Mouse (Mus musculus): ENCODE data around the gene Il27ra. TPM values are rescaled to one million over a fixed set of nuclear protein-coding genes. Genes with fewer than 3 reads are reported as not detected.
A peak's percentile ranks its signal among the peaks of the same experiment; 100 is the strongest.
"Not testable (repeated sequence)": the region's sequence is repeated elsewhere in the genome, so short reads cannot be mapped to it uniquely, and the experiment has no call there.

The Il27ra gene
- polyA plus RNA-seq, 1 experiment from 2014 or later, result 0.19 TPM

- peaks cover 77% of the 10 kb centered on the region for H3K36me3 ChIP-seq (ENCODE audit: control insufficient read depth, insufficient read depth, low read length)
- DNase-seq (ENCODE audit: low spot score); H3K27ac ChIP-seq (ENCODE audit: low read depth, low read length); H3K9me3 ChIP-seq (replicated peaks; ENCODE audit: control insufficient read depth, low read length); H3K27me3 ChIP-seq (replicated peaks; ENCODE audit: control insufficient read depth, insufficient read depth, low read length); H3K4me2 ChIP-seq (ENCODE audit: low read length); ATAC-seq; H3K4me1 ChIP-seq (ENCODE audit: control insufficient read depth, insufficient read depth, low read length); H3K4me3 ChIP-seq (ENCODE audit: low read depth, low read length); H3K9ac ChIP-seq (ENCODE audit: low read length): not testable (repeated sequence)
- 99% methylated on average over 2 of the region's 2 CpGs for WGBS
Observed at GRCm38 (mm10) chr8:83983222-83983621, 59.2 kb downstream of the Il27ra start.

GRCm38 (mm10) chr8:83982449-83982848 is 59.9 kb downstream of the Il27ra start:
- Histone ChIP-seq H3K4me2 (ENCODE audit: low read length) (no peak overlapping the region), H3K9ac (ENCODE audit: low read length) (no peak overlapping the region), H3K36me3 (ENCODE audit: control insufficient read depth, insufficient read depth, low read length) (peaks cover 70% of the 10 kb centered on the region), H3K9me3 (replicated peaks; ENCODE audit: control insufficient read depth, low read length) (no peaks in the 10 kb centered on the region), H3K4me3 (ENCODE audit: low read depth, low read length) (no peak overlapping the region), H3K4me1 (ENCODE audit: control insufficient read depth, insufficient read depth, low read length) (peaks cover 2% of the 10 kb centered on the region; the same call in 1 of the 2 replicates), H3K27me3 (replicated peaks; ENCODE audit: control insufficient read depth, insufficient read depth, low read length) (no peaks in the 10 kb centered on the region), H3K27ac (ENCODE audit: low read depth, low read length) (no peak overlapping the region)
- 89% methylated on average over 4 of the region's 4 CpGs for WGBS
- no peak for ATAC-seq
- no peak for DNase-seq (ENCODE audit: low spot score)

GRCm38 (mm10) chr8:83981533-83981932 is 60.9 kb downstream of the Il27ra start:
- peaks cover 61% of the 10 kb centered on the region for H3K36me3 ChIP-seq (ENCODE audit: control insufficient read depth, insufficient read depth, low read length)
- no peak overlapping the region for H3K27ac ChIP-seq (ENCODE audit: low read depth, low read length)
- no peak overlapping the region for H3K9ac ChIP-seq (ENCODE audit: low read length)
- DNase-seq (ENCODE audit: low spot score), result no peak
- H3K4me3 ChIP-seq (ENCODE audit: low read depth, low read length), result no peak overlapping the region
- H3K4me1 ChIP-seq (ENCODE audit: control insufficient read depth, insufficient read depth, low read length), result peaks cover 7% of the 10 kb centered on the region; the same call in 1 of the 2 replicates
- H3K27me3 ChIP-seq (replicated peaks; ENCODE audit: control insufficient read depth, insufficient read depth, low read length), result no peaks in the 10 kb centered on the region
- no peak overlapping the region for H3K4me2 ChIP-seq (ENCODE audit: low read length)
- ATAC-seq, result no peak
- 92% methylated on average over 7 of the region's 7 CpGs for WGBS
- H3K9me3 ChIP-seq (replicated peaks; ENCODE audit: control insufficient read depth, low read length), result no peaks in the 10 kb centered on the region

GRCm38 (mm10) chr8:83980845-83981244 is 61.5 kb downstream of the Il27ra start:
- H3K4me1 ChIP-seq (ENCODE audit: control insufficient read depth, insufficient read depth, low read length), result peaks cover 7% of the 10 kb centered on the region; the same call in 1 of the 2 replicates
- WGBS, result 80% methylated on average over 8 of the region's 8 CpGs
- DNase-seq (ENCODE audit: low spot score) (no peak), ATAC-seq (no peak)
- no peaks in the 10 kb centered on the region for H3K27me3 ChIP-seq (replicated peaks; ENCODE audit: control insufficient read depth, insufficient read depth, low read length)
- peaks cover 54% of the 10 kb centered on the region for H3K36me3 ChIP-seq (ENCODE audit: control insufficient read depth, insufficient read depth, low read length)
- H3K4me3 ChIP-seq (ENCODE audit: low read depth, low read length), result no peak overlapping the region
- no peak overlapping the region for H3K9ac ChIP-seq (ENCODE audit: low read length)
- no peak overlapping the region for H3K4me2 ChIP-seq (ENCODE audit: low read length)
- no peaks in the 10 kb centered on the region for H3K9me3 ChIP-seq (replicated peaks; ENCODE audit: control insufficient read depth, low read length)
- no peak overlapping the region for H3K27ac ChIP-seq (ENCODE audit: low read depth, low read length)

MicroRNA genes within 50 kb of the gene (microRNA counts, 519-probe panel; counts per million panel counts)
- microRNA mmu-miR-1199, result not detected
- microRNA mmu-miR-709, result 3,679 counts per million, percentile 38 among the panel's probes with 10 or more counts

Small RNA genes lying within 50 kb of the gene (microRNA-seq; reads per million reads assigned to microRNA genes)
- gene Mir1199 (not detected), gene Mir709 (not detected), gene Mir8111 (2.0 reads per million, percentile 10 among the genes with 10 or more reads in this experiment)

Other genes with a start within 250 kb of the Il27ra start
- 44.4 and 50.9 TPM in 2 replicates for gene Adgrl1, start 142.5 kb downstream of the Il27ra start, polyA plus RNA-seq (2014; fragmentation: Nextera tagmentation; extraction: Ambion mirVana)
- gene Gm10644, start 87.4 kb downstream of the Il27ra start, polyA plus RNA-seq (2014; fragmentation: Nextera tagmentation; extraction: Ambion mirVana), result 0.61 and 0.93 TPM in 2 replicates
- 23.8 and 31.6 TPM in 2 replicates for gene Asf1b, start 87.1 kb downstream of the Il27ra start, polyA plus RNA-seq (2014; fragmentation: Nextera tagmentation; extraction: Ambion mirVana)
- gene Prkaca, start 69.6 kb downstream of the Il27ra start, polyA plus RNA-seq (2014; fragmentation: Nextera tagmentation; extraction: Ambion mirVana), result 117 and 132 TPM in 2 replicates
- 12.9 and 14.4 TPM in 2 replicates for gene Samd1, start 44.9 kb downstream of the Il27ra start, polyA plus RNA-seq (2014; fragmentation: Nextera tagmentation; extraction: Ambion mirVana)
- gene 1700067K01Rik, start 41.1 kb downstream of the Il27ra start, polyA plus RNA-seq (2014; fragmentation: Nextera tagmentation; extraction: Ambion mirVana), result 0.77 and 1.3 TPM in 2 replicates
- gene 2210011C24Rik, start 30.4 kb downstream of the Il27ra start, polyA plus RNA-seq (2014; fragmentation: Nextera tagmentation; extraction: Ambion mirVana), result not detected in 2 replicates
- 0.33 and 0.53 TPM in 2 replicates for gene Palm3, start 21.1 kb downstream of the Il27ra start, polyA plus RNA-seq (2014; fragmentation: Nextera tagmentation; extraction: Ambion mirVana)
- not detected in 2 replicates for gene Rln3, start 2.4 kb upstream of the Il27ra start, polyA plus RNA-seq (2014; fragmentation: Nextera tagmentation; extraction: Ambion mirVana)
- gene Gm10643, start 22.5 kb upstream of the Il27ra start, polyA plus RNA-seq (2014; fragmentation: Nextera tagmentation; extraction: Ambion mirVana), result 1.3 and 1.5 TPM in 2 replicates
- 6.8 and 8.7 TPM in 2 replicates for gene Rfx1, start 24.2 kb upstream of the Il27ra start, polyA plus RNA-seq (2014; fragmentation: Nextera tagmentation; extraction: Ambion mirVana)
- gene Dcaf15, start 62.2 kb upstream of the Il27ra start, polyA plus RNA-seq (2014; fragmentation: Nextera tagmentation; extraction: Ambion mirVana), result 15.8 and 17.8 TPM in 2 replicates
- 0.22 and 0.23 TPM in 2 replicates for gene Podnl1, start 83.4 kb upstream of the Il27ra start, polyA plus RNA-seq (2014; fragmentation: Nextera tagmentation; extraction: Ambion mirVana)
- 14.7 and 21.7 TPM in 2 replicates for gene Cc2d1a, start 105.3 kb upstream of the Il27ra start, polyA plus RNA-seq (2014; fragmentation: Nextera tagmentation; extraction: Ambion mirVana)
- 1.7 and 2.3 TPM in 2 replicates for gene 4930432K21Rik, start 105.4 kb upstream of the Il27ra start, polyA plus RNA-seq (2014; fragmentation: Nextera tagmentation; extraction: Ambion mirVana)
- 4.5 and 8.3 TPM in 2 replicates for gene Nanos3, start 142.6 kb upstream of the Il27ra start, polyA plus RNA-seq (2014; fragmentation: Nextera tagmentation; extraction: Ambion mirVana)
- 22.6 and 26.9 TPM in 2 replicates for gene Zswim4, start 194.5 kb upstream of the Il27ra start, polyA plus RNA-seq (2014; fragmentation: Nextera tagmentation; extraction: Ambion mirVana)
- gene D8Ertd738e, start 207.1 kb upstream of the Il27ra start, polyA plus RNA-seq (2014; fragmentation: Nextera tagmentation; extraction: Ambion mirVana), result 266 and 329 TPM in 2 replicates
- gene Mri1, start 214.7 kb upstream of the Il27ra start, polyA plus RNA-seq (2014; fragmentation: Nextera tagmentation; extraction: Ambion mirVana), result 43.6 and 48.8 TPM in 2 replicates
- gene Ccdc130, start 227.8 kb upstream of the Il27ra start, polyA plus RNA-seq (2014; fragmentation: Nextera tagmentation; extraction: Ambion mirVana), result 27.6 and 28.9 TPM in 2 replicates

All from forebrain, embryonic 14.5 days (tissue).